Mouse (Mus musculus) cortical plate, adult 2 months (tissue): Measurements from ENCODE around the gene Acin1.

ENCODE experiments used
- CTCF ChIP-seq: fragments of 200-500 bp; IDR thresholded peaks from 2 replicates; pipeline ENCODE4 v1.5.1; 2011; ENCODE audit warnings: mild to moderate bottlenecking, control low read depth, low read length; ENCODE audit not compliant: insufficient read depth; ENCODE audit errors: extremely low read depth
- POLR2A ChIP-seq: fragments of 200-500 bp; IDR thresholded peaks from 2 replicates; pipeline ENCODE4 v1.6.1; 2011; ENCODE audit warnings: mild to moderate bottlenecking, low read length, control low read depth; ENCODE audit not compliant: insufficient read depth; ENCODE audit errors: extremely low read depth

- TF ChIP-seq POLR2A: peak; percentile 72
- no peak for TF ChIP-seq CTCF
Observed at GRCm38 (mm10) chr14:54617897-54618365, 68.8 kb downstream of the Acin1 start, which contains the start of gene Psmb5.
